In the genomic region with DNA sequence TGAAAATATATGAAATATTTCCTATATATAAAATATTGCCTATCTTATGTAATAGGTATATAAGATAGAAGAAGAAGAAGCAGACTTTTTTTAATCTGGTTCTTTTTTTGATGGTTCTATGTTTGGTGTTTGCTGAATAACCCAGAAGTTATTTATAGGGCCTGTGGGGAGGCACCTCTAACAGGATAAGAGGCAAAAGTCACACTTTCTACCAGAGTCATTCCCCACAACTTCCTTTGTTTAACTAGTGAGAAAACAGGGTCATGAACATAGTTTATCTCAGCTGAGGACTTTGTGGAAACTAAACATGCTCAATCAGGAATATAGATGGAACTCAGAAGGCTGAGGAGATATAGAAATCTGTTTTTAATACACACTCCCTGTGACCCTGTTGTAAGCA, we compare ENCODE assay signal across 35 mouse cellular contexts. TPM values are rescaled to one million over a fixed set of nuclear protein-coding genes. Genes with fewer than 3 reads are reported as not detected.
DNase-seq lines count a peak whose midpoint lies in the region; ATAC-seq and TF ChIP-seq lines count a peak whose summit lies in the region.
"Had no signal": no experiment of that assay in that cellular context is flagged by ENCODE, and none has a peak within 500 bp of the region (broad histone marks: within the 10 kb centered on the region; RNA-seq: fewer than 3 reads in every experiment).

No protein-coding gene starts in this region.

- H3K9ac ChIP-seq in heart, postnatal 0 days (replicated peaks; ENCODE audit: low read depth, low read length) = no peak overlapping the region
- H3K9ac ChIP-seq in midbrain, embryonic 11.5 days (ENCODE audit: low read length) = no peak overlapping the region
- no peak overlapping the region for H3K9ac ChIP-seq in midbrain, postnatal 0 days (replicated peaks; ENCODE audit: low read length, poor library complexity, severe bottlenecking)
- H3K9ac ChIP-seq: embryonic facial prominence, embryonic 13.5 days; hindbrain, embryonic 15.5 days; limb, embryonic 15.5 days; midbrain, embryonic 12.5 days; neural tube, embryonic 15.5 days; stomach, embryonic 15.5 days had no signal

- H3K36me3 ChIP-seq in heart, postnatal 0 days (replicated peaks; ENCODE audit: control insufficient read depth, insufficient read depth, low read length) = no peaks in the 10 kb centered on the region
- no peaks in the 10 kb centered on the region for H3K36me3 ChIP-seq in midbrain, embryonic 11.5 days (ENCODE audit: control insufficient read depth, insufficient read depth, low read length)
- H3K36me3 ChIP-seq in midbrain, postnatal 0 days (ENCODE audit: insufficient read depth, low read length) = no peaks in the 10 kb centered on the region
- H3K36me3 ChIP-seq: embryonic facial prominence, embryonic 13.5 days; forebrain, embryonic 10.5 days; G1E; hindbrain, embryonic 15.5 days; limb, embryonic 10.5 days; limb, embryonic 15.5 days; midbrain, embryonic 12.5 days; neural tube, embryonic 15.5 days; stomach, embryonic 15.5 days had no signal

- peak overlapping the region; percentile 34; the same call in 1 of the 2 replicates for H3K27ac ChIP-seq in heart, postnatal 0 days (ENCODE audit: low read depth)
- no peak overlapping the region for H3K27ac ChIP-seq in midbrain, embryonic 11.5 days (ENCODE audit: low read depth, low read length)
- no peak overlapping the region for H3K27ac ChIP-seq in midbrain, postnatal 0 days (ENCODE audit: low read depth, low read length)
- H3K27ac ChIP-seq: embryonic facial prominence, embryonic 13.5 days; forebrain, embryonic 10.5 days; hindbrain, embryonic 15.5 days; kidney, postnatal 0 days; limb, embryonic 10.5 days; limb, embryonic 15.5 days; midbrain, embryonic 12.5 days; neural tube, embryonic 15.5 days; stomach, embryonic 15.5 days had no signal

- no peak for TF ChIP-seq EP300 in heart, postnatal 0 days (IDR thresholded peaks at IDR 0.05; ENCODE audit: low read depth)

- no peak for DNase-seq in heart, postnatal 0 days (ENCODE audit: low spot score)
- DNase-seq in heart, postnatal 25 days (ENCODE audit: low spot score) = no peak
- peak; percentile 37 for DNase-seq in midbrain, embryonic 11.5 days (ENCODE audit: low spot score, missing footprints)
- no peak for DNase-seq in midbrain, postnatal 0 days (ENCODE audit: low spot score)
- DNase-seq in natural killer cell, adult 2 months (ENCODE audit: low spot score in 2 of 2) = peak; percentile 8 to 59
- no peak for DNase-seq in kidney, postnatal 10 days
- no peak for DNase-seq in adrenal gland, postnatal 36 days
- DNase-seq: adrenal gland, postnatal 10 days; cerebellum, adult 11-12 months; cerebellum, adult 9-11 months; heart, postnatal 14 days; kidney, adult 11 months; layer of hippocampus, postnatal 36 days; lung, adult 2 months; lung, postnatal 10 days; right cerebral cortex, postnatal 25 days had no signal

- no peaks in the 10 kb centered on the region for H3K27me3 ChIP-seq in heart, postnatal 0 days (ENCODE audit: control insufficient read depth, insufficient read depth, low read length)
- H3K27me3 ChIP-seq in midbrain, embryonic 11.5 days (ENCODE audit: control insufficient read depth, insufficient read depth, low read length) = no peaks in the 10 kb centered on the region
- H3K27me3 ChIP-seq in midbrain, postnatal 0 days (ENCODE audit: insufficient read depth, low read length) = no peaks in the 10 kb centered on the region
- H3K27me3 ChIP-seq: embryonic facial prominence, embryonic 13.5 days; hindbrain, embryonic 15.5 days; limb, embryonic 15.5 days; midbrain, embryonic 12.5 days; neural tube, embryonic 15.5 days; stomach, embryonic 15.5 days had no signal

- H3K4me2 ChIP-seq in heart, postnatal 0 days (ENCODE audit: low read depth, low read length) = no peak overlapping the region
- H3K4me2 ChIP-seq in midbrain, embryonic 11.5 days = no peak overlapping the region
- H3K4me2 ChIP-seq in midbrain, postnatal 0 days (ENCODE audit: low read depth, low read length, poor library complexity, severe bottlenecking) = no peak overlapping the region
- H3K4me2 ChIP-seq: embryonic facial prominence, embryonic 13.5 days; hindbrain, embryonic 15.5 days; limb, embryonic 15.5 days; midbrain, embryonic 12.5 days; neural tube, embryonic 15.5 days; stomach, embryonic 15.5 days had no signal

- H3K9me3 ChIP-seq in heart, postnatal 0 days (replicated peaks; ENCODE audit: control insufficient read depth, low read length) = no peaks in the 10 kb centered on the region
- no peaks in the 10 kb centered on the region for H3K9me3 ChIP-seq in midbrain, embryonic 11.5 days (ENCODE audit: control insufficient read depth, low read length)
- H3K9me3 ChIP-seq in midbrain, postnatal 0 days (ENCODE audit: low read length) = no peaks in the 10 kb centered on the region
- H3K9me3 ChIP-seq: embryonic facial prominence, embryonic 13.5 days; forebrain, embryonic 10.5 days; G1E; hindbrain, embryonic 15.5 days; limb, embryonic 10.5 days; limb, embryonic 15.5 days; midbrain, embryonic 12.5 days; neural tube, embryonic 15.5 days; stomach, embryonic 15.5 days had no signal

- no peak overlapping the region for H3K4me3 ChIP-seq in heart, postnatal 0 days (ENCODE audit: low read depth, low read length)
- no peak overlapping the region for H3K4me3 ChIP-seq in midbrain, embryonic 11.5 days (ENCODE audit: low read depth, low read length)
- H3K4me3 ChIP-seq in midbrain, postnatal 0 days (ENCODE audit: low read depth, low read length) = no peak overlapping the region
- H3K4me3 ChIP-seq: embryonic facial prominence, embryonic 13.5 days; forebrain, embryonic 10.5 days; hindbrain, embryonic 15.5 days; limb, embryonic 10.5 days; limb, embryonic 15.5 days; midbrain, embryonic 12.5 days; neural tube, embryonic 15.5 days; stomach, embryonic 15.5 days had no signal

- no peak for ATAC-seq in heart, postnatal 0 days (ENCODE audit: insufficient read depth, low read depth)
- ATAC-seq in midbrain, embryonic 11.5 days (ENCODE audit: low FRiP score) = no peak
- no peak for ATAC-seq in midbrain, postnatal 0 days (ENCODE audit: low FRiP score)
- ATAC-seq in hematopoietic stem cell, adult 5-6 weeks (replicated peaks in 1 of 2; ENCODE audit: insufficient read depth in 1 of 2, low FRiP score in 2 of 2, low TSS enrichment in 1 of 2, low read depth in 1 of 2, poor library complexity in 2 of 2, severe bottlenecking in 2 of 2) = peak; percentile 74 to 76
- ATAC-seq: forebrain, embryonic 16.5 days; inflammation-experienced regulatory T-cells, adult 6 months; Patski had no signal

- intact Hi-C loops in heart, postnatal 25 days (cut with DNase I) = no loop called here

- TF ChIP-seq CTCF in heart, postnatal 0 days (IDR thresholded peaks at IDR 0.05; ENCODE audit: low read depth) = no peak
- TF ChIP-seq CTCF in midbrain, postnatal 0 days (IDR thresholded peaks at IDR 0.05) = no peak

- peaks cover 5% of the 10 kb centered on the region; the same call in 1 of the 2 replicates for H3K4me1 ChIP-seq in heart, postnatal 0 days (ENCODE audit: control insufficient read depth, insufficient read depth)
- no peaks in the 10 kb centered on the region for H3K4me1 ChIP-seq in midbrain, embryonic 11.5 days (ENCODE audit: control insufficient read depth, insufficient read depth, low read length)
- no peaks in the 10 kb centered on the region for H3K4me1 ChIP-seq in midbrain, postnatal 0 days (ENCODE audit: insufficient read depth, low read length)
- H3K4me1 ChIP-seq: embryonic facial prominence, embryonic 13.5 days; forebrain, embryonic 10.5 days; hindbrain, embryonic 15.5 days; limb, embryonic 10.5 days; limb, embryonic 15.5 days; midbrain, embryonic 12.5 days; neural tube, embryonic 15.5 days; stomach, embryonic 15.5 days had no signal

RNA-seq across cellular contexts. Expression of a gene that starts 2.7 kb away (rescaled TPM):
- total RNA-seq in heart, postnatal 0 days (2014; rRNA removed; ENCODE audit: low replicate concordance) = not detected in 2 replicates
- 0.22 and 0.23 TPM in 2 replicates for polyA plus RNA-seq in heart, postnatal 0 days (2015; fragmentation: Nextera tagmentation; extraction: Ambion mirVana)
- total RNA-seq in heart, postnatal 25 days (2021) = under 1 TPM in 1 of 2 experiments, not detected in 1; 0.28 TPM
- 0.23 and 0.26 TPM in 2 replicates for polyA plus RNA-seq in midbrain, embryonic 11.5 days (2014; fragmentation: Nextera tagmentation; extraction: Ambion mirVana)
- not detected in 2 replicates for total RNA-seq in midbrain, postnatal 0 days (2014; rRNA removed)
- polyA plus RNA-seq in midbrain, postnatal 0 days (2015; fragmentation: Nextera tagmentation; extraction: Ambion mirVana) = 0.07 and 0.44 TPM in 2 replicates
- 0.50 and 1.0 TPM in 2 replicates for total RNA-seq in hematopoietic stem cell, adult 5-6 weeks (2017)
- total RNA-seq in adrenal gland, postnatal 36 days (2021) = under 1 TPM; 0.13 to 0.17 TPM
- total RNA-seq: gastrocnemius, adult 8-10 months; layer of hippocampus, postnatal 36 days; left cerebral cortex, postnatal 10 days had no signal
- polyA plus RNA-seq: C2C12; G1E; inflammation-experienced regulatory T-cells, adult 6 months; Patski had no signal

RNA-seq across cellular contexts. Expression of a gene that starts 8.9 kb away (rescaled TPM):
- total RNA-seq in heart, postnatal 0 days (2014; rRNA removed; ENCODE audit: low replicate concordance) = 0.15 TPM in 1 of 2 replicates, not detected in the other
- 2.5 and 2.7 TPM in 2 replicates for polyA plus RNA-seq in heart, postnatal 0 days (2015; fragmentation: Nextera tagmentation; extraction: Ambion mirVana)
- total RNA-seq in heart, postnatal 25 days (2021) = 1 to 10 TPM in 1 of 2 experiments, under 1 TPM in 1; 0.81 to 2.2 TPM
- 10.5 and 11.3 TPM in 2 replicates for polyA plus RNA-seq in midbrain, embryonic 11.5 days (2014; fragmentation: Nextera tagmentation; extraction: Ambion mirVana)
- not detected in 2 replicates for total RNA-seq in midbrain, postnatal 0 days (2014; rRNA removed)
- 0.46 and 0.61 TPM in 2 replicates for polyA plus RNA-seq in midbrain, postnatal 0 days (2015; fragmentation: Nextera tagmentation; extraction: Ambion mirVana)
- 1.6 and 6.3 TPM in 2 replicates for total RNA-seq in hematopoietic stem cell, adult 5-6 weeks (2017)
- 1 to 10 TPM in 1 of 2 experiments, under 1 TPM in 1; 0.56 to 1.2 TPM for total RNA-seq in adrenal gland, postnatal 36 days (2021)
- total RNA-seq: gastrocnemius, adult 8-10 months; layer of hippocampus, postnatal 36 days had no signal
- polyA plus RNA-seq: C2C12; G1E; gonadal fat pad, adult 2 months; Patski had no signal

RNA-seq across cellular contexts. Expression of a gene that starts 20.3 kb away (rescaled TPM):
- total RNA-seq in heart, postnatal 0 days (2014; rRNA removed; ENCODE audit: low replicate concordance) = not detected in 2 replicates
- polyA plus RNA-seq in heart, postnatal 0 days (2015; fragmentation: Nextera tagmentation; extraction: Ambion mirVana) = 0.11 and 0.16 TPM in 2 replicates
- under 1 TPM; 0.22 to 0.31 TPM for total RNA-seq in heart, postnatal 25 days (2021)
- polyA plus RNA-seq in midbrain, embryonic 11.5 days (2014; fragmentation: Nextera tagmentation; extraction: Ambion mirVana) = not detected in 2 replicates
- total RNA-seq in midbrain, postnatal 0 days (2014; rRNA removed) = not detected in 2 replicates
- 0.23 and 0.37 TPM in 2 replicates for polyA plus RNA-seq in midbrain, postnatal 0 days (2015; fragmentation: Nextera tagmentation; extraction: Ambion mirVana)
- 0.25 TPM in 1 of 2 replicates, not detected in the other for total RNA-seq in hematopoietic stem cell, adult 5-6 weeks (2017)
- not detected for total RNA-seq in adrenal gland, postnatal 36 days (2021)
- total RNA-seq: adrenal gland, postnatal 10 days; gastrocnemius, adult 8-10 months; layer of hippocampus, postnatal 36 days; left cerebral cortex, postnatal 10 days had no signal
- polyA plus RNA-seq: C2C12; embryonic facial prominence, embryonic 13.5 days; forebrain, embryonic 10.5 days; forebrain, embryonic 16.5 days; G1E; inflammation-experienced regulatory T-cells, adult 6 months; large intestine, adult 2 months; limb, embryonic 10.5 days; limb, embryonic 15.5 days; midbrain, embryonic 12.5 days; Patski; stomach, embryonic 15.5 days had no signal

RNA-seq across cellular contexts. Expression of a gene that starts 45.8 kb away (rescaled TPM):
- total RNA-seq in heart, postnatal 0 days (2014; rRNA removed; ENCODE audit: low replicate concordance) = 8.9 and 23.3 TPM in 2 replicates
- 9.1 and 10.5 TPM in 2 replicates for polyA plus RNA-seq in heart, postnatal 0 days (2015; fragmentation: Nextera tagmentation; extraction: Ambion mirVana)
- 10 to 100 TPM; 10.2 to 11.3 TPM for total RNA-seq in heart, postnatal 25 days (2021)
- 1.2 and 1.3 TPM in 2 replicates for polyA plus RNA-seq in midbrain, embryonic 11.5 days (2014; fragmentation: Nextera tagmentation; extraction: Ambion mirVana)
- total RNA-seq in midbrain, postnatal 0 days (2014; rRNA removed) = 1.9 and 5.6 TPM in 2 replicates
- 2.6 and 2.8 TPM in 2 replicates for polyA plus RNA-seq in midbrain, postnatal 0 days (2015; fragmentation: Nextera tagmentation; extraction: Ambion mirVana)
- 9.8 and 12.4 TPM in 2 replicates for total RNA-seq in hematopoietic stem cell, adult 5-6 weeks (2017)
- total RNA-seq in adrenal gland, postnatal 36 days (2021) = 1 to 10 TPM; 3.4 to 9.7 TPM
- polyA plus RNA-seq: G1E; inflammation-experienced regulatory T-cells, adult 6 months; Patski had no signal

Comparison
In these comparisons a context has a peak if more than half of its experiments do, and no peak if none do; other contexts are left out.
1. DNase-seq: peak in midbrain, embryonic 11.5 days (single experiment) and natural killer cell, adult 2 months (2 of 2); none in heart, postnatal 0 days (single experiment), heart, postnatal 25 days (single experiment), midbrain, postnatal 0 days (single experiment), kidney, postnatal 10 days (single experiment) and adrenal gland, postnatal 36 days (0 of 2).
2. ATAC-seq: peak in hematopoietic stem cell, adult 5-6 weeks (2 of 2); none in heart, postnatal 0 days (single experiment), midbrain, embryonic 11.5 days (single experiment) and midbrain, postnatal 0 days (single experiment).